Mouse (Mus musculus) cerebellum, adult 2 months (tissue): ENCODE results near the gene Patl1.

Experiments
- CTCF ChIP-seq: fragments of 200-500 bp; IDR thresholded peaks from 2 replicates; pipeline ENCODE4 v1.5.1; 2011; ENCODE audit warnings: low read depth, mild to moderate bottlenecking, control low read depth, low read length, moderate library complexity, borderline replicate concordance; ENCODE audit not compliant: insufficient read depth
- POLR2A ChIP-seq: fragments of 200-500 bp; IDR thresholded peaks from 2 replicates; pipeline ENCODE4 v1.6.1; 2011; ENCODE audit warnings: low read length, control low read depth, borderline replicate concordance; ENCODE audit not compliant: insufficient read depth

GRCm38 (mm10) chr19:11954206-11954605, 42.0 kb downstream of the Patl1 start:
- no peak for TF ChIP-seq POLR2A
- TF ChIP-seq CTCF, result no peak
